Mouse (Mus musculus) MN1 (cell line): ENCODE results near the gene Cdk2ap2.

ENCODE experiments used
- DNase-seq: peaks from one replicate; pipeline ENCODE4 v3.0.0-alpha.2; 2016; ENCODE audit warnings: low spot score

The Cdk2ap2 gene

DNA sequence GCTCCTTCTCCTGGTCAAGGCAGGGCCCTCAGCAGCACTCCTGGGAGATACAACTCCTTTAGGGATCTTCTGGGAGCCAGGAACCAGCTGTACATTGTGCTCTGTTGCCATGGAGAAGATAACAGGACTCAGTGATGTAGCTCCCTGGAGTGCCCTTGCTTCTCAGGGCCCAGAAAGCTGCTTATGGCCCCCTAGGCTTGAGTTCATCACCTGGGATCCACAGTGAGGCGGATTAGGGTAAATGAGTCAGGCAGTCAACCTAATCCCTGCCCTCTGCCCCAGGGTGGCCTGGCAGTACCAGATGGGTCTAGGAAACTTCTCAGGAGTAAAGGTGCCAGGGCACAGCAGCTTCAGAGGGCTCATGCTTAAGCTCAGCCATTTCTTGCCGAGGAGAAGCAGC, 42.5 kb downstream of the Cdk2ap2 start, which contains the start of gene Gpr152:
Gpr152 (plus strand) TSS at position 342 of the 400 bp plus-strand sequence.
- DNase-seq = no peak

- DNase-seq = no peak
Observed at GRCm38 (mm10) chr19:4140147-4140546, 43.2 kb downstream of the Cdk2ap2 start.

DNA sequence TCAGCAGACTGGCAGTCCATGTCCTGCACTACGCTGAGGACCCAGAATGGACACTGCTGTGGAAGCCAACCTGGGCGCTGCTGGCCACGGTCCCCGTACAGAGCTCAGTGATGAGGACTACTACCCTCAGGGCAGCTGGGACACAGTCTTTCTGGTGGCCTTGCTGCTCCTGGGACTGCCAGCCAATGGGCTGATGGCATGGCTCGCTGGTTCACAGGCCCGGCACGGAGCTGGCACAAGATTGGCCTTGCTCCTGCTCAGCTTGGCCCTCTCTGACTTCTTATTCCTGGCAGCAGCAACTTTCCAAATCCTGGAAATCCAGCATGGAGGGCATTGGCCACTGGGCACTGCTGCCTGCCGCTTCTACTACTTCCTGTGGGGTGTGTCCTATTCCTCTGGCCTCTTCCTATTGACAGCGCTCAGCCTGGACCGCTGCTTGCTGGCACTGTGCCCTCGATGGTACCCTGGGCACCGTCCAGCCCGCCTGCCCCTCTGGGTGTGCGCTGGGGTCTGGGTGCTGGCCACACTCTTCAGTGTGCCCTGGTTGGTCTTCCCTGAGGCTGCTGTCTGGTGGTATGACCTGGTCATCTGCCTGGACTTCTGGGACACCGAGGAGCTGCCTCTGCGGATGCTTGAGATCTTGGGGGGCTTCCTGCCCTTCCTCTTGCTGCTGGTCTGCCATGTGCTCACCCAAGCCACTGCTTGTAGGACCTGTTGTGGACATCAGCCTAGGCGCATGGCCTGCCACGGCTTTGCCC, 45.6 kb downstream of the Cdk2ap2 start:
- no peak for DNase-seq

DNA sequence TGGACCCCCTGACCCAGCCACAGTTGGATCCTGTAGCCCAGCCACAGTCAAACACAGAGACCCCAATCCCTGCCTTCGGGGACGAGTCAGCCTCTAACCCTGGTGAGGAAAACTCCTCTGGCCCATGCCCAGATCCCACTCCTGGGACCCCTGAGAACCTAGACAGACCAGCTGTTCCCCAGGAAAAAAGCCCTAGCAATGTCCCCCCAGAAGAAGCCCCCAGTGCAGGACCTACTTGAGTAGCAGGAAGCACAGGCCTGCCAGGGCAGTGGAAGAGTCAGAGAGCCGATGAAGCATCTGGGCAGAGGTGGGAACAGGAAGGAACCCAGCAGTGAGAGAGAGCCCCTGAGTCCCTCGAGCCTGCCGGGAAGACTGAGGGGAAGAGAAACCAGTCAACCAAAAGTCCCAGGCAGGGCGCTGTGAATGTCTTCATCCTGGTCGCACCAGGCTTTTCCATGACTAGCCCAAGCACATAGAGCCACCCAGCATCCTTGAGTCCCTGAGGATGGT, 46.8 kb downstream of the Cdk2ap2 start, which contains the start of gene Cabp4:
Cabp4 (minus strand) TSS at position 275 of the 510 bp plus-strand sequence.
- DNase-seq = no peak

DNA sequence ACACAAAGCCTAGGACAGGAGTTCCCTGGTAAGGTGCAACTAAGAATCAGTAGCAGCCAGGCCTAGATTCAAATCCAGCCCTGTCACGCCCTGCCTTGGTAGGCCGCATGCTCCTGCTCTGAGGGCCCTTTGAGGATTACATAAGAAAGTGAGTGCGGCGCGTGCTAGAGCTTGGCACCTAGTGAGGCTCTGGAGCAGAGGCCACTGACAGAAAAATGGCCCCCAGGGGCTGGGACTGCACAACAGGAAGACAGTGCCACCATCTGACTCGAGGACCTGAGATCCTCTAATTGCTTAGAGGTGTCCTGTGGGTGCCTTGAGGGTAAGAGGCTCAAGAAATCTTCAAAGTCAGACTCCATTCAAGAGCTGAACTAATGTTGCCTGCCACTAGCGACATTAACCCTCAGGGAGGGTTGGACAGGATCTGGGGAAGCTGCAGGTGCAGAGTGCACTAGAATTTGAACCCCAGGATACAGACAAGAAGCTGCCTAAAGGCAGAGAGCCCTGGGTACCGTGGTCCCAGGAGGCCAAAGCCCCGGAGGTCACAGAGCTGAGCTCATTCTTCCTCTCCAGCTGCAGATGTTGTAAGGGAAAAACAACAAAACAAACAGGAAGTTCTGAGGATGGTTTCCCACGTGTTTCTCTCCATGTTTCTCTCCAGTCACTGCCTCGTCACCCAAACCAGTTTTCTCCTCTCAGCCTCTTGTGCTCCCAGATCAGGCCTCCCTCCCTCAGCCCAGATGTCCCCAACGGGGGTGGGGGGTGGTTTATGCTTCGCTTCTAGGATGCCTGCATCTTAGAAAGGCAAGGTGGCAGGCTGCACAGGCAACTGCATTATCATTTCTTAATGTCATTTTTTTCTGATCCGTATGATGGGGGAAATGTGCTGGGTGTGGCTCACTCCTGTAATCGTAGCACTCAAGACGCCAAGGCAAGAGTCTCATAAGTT, 47.8 kb downstream of the Cdk2ap2 start:
- DNase-seq = no peak

DNA sequence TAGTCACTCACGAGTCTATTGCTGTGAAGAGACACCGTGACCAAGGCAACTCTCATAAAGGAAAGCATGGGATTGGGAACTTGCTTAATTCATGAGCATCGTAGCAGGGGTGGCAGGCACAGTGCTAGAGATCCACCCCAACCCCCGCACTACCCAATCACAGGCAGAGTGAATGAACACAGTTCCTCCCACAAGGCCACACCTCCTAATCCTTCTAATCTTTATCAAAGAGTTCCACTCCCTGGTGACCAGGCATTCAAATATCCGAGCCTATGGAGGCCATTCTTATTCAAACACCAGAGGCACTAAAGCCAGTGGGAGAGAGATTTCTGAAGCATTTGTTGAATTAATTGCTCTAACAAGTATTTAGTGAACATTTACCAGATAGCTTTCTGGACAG, 49.0 kb downstream of the Cdk2ap2 start:
- no peak for DNase-seq

DNA sequence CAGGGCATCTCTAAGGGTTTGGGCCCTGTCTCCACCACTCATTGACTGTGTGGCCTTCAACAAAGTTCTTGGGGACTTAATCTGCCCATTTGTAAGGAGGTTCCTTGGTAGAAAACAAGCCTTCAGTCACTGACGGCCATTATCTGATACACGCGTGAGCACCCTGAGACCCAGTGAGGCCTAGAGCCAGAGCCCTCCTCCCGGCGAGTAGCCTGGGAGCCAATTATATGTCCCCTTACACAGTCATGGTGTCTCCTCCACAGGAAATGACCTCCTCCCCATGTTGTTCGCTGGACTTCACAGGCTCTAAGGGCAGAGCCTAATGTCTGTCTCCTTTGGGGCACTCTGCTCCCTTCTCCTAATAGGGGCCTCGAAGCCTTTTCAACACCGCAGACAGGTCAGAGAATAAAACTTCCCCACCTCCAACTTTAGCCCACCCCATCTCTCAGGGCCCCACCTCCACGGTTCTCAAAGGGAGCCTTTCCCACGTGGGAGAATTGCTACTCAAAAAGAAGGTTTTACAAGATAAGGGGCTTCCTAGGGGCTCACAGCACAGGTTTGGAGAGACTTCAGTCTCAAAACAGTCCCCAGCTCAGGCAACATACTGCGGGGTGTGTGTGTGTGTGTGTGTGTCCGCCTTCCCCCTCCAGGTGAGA, 49.5 kb downstream of the Cdk2ap2 start:
- DNase-seq = no peak

DNA sequence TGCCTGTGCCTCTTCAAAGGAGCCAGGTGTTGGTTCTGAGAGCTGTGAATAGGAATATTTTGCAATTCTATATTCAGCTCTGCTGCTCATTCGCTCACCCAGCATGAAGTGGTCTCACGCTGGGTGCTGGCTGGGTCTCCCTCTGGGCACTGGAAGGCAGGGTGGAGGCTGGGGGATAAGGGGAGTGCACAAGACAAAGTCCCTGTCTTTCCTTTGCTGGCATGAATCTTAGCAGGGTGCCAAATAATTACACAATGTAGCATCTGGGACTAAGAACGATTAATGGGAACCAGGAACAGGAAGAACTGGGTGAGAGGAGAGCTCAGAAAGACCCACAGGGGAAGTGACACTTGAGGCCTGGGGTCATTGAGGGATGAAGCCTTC, 50.0 kb downstream of the Cdk2ap2 start:
- no peak for DNase-seq

GRCm38 (mm10) chr19:4147782-4148490, 51.0 kb downstream of the Cdk2ap2 start:
- DNase-seq = no peak

DNA sequence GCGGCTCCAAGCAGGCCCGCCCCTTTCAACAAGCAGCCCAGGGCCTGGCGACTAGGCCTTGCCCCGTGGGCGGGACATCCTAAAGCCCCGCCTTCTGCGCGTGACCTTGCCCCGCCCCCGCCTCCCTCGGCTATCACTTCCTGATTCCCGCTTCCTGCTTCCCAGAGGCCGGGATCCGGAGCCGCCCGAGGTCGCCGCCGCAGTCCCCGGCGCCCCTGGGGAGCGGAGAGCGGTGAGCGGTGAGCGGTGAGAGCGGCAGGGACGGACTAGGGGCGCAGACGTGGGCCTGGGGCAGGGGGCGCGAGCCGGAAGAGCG, 51.5 kb downstream of the Cdk2ap2 start, which contains the start of gene Coro1b:
Coro1b (plus strand) TSS at position 129 of the 316 bp plus-strand sequence.
- peak; percentile 89 for DNase-seq
